Mouse (Mus musculus) c-Kit-negative CD71-positive TER-119-positive erythroid progenitor cells, embryonic 14.5 days (primary cell): ENCODE data around the gene Dtd1.

Experiments
- DNase-seq: peaks from one replicate; pipeline ENCODE4 v3.0.0-alpha.2; 2013; ENCODE audit warnings: low read depth, low spot score

Dtd1 gene

GRCm38 (mm10) chr2:144640101-144640500 lies 40.4 kb downstream of the Dtd1 start:
- no peak for DNase-seq

- no peak for DNase-seq
Measured at GRCm38 (mm10) chr2:144641991-144642390, 42.3 kb downstream of the Dtd1 start.

GRCm38 (mm10) chr2:144646360-144646759 lies 46.7 kb downstream of the Dtd1 start:
- no peak for DNase-seq

- DNase-seq: no peak
Measured at GRCm38 (mm10) chr2:144647151-144647550, 47.5 kb downstream of the Dtd1 start.

GRCm38 (mm10) chr2:144649960-144650359 lies 50.3 kb downstream of the Dtd1 start:
- no peak for DNase-seq

GRCm38 (mm10) chr2:144652841-144653240 lies 53.1 kb downstream of the Dtd1 start:
- DNase-seq: no peak

- DNase-seq: no peak
Measured at GRCm38 (mm10) chr2:144655307-144655706, 55.6 kb downstream of the Dtd1 start.

GRCm38 (mm10) chr2:144668507-144668906 lies 68.8 kb downstream of the Dtd1 start:
- no peak for DNase-seq

- no peak for DNase-seq
Measured at GRCm38 (mm10) chr2:144670289-144670930, 70.7 kb downstream of the Dtd1 start.

- DNase-seq: no peak
Measured at GRCm38 (mm10) chr2:144672397-144672796, 72.7 kb downstream of the Dtd1 start.

GRCm38 (mm10) chr2:144676546-144677228 lies 77.0 kb downstream of the Dtd1 start:
- no peak for DNase-seq

- DNase-seq: no peak
Measured at GRCm38 (mm10) chr2:144677229-144677571, 77.5 kb downstream of the Dtd1 start.

- DNase-seq: no peak
Measured at GRCm38 (mm10) chr2:144678779-144679178, 79.1 kb downstream of the Dtd1 start.

GRCm38 (mm10) chr2:144679394-144679793 lies 79.7 kb downstream of the Dtd1 start:
- no peak for DNase-seq

- DNase-seq: no peak
Measured at GRCm38 (mm10) chr2:144692219-144692732, 92.6 kb downstream of the Dtd1 start.

- DNase-seq: no peak
Measured at GRCm38 (mm10) chr2:144692777-144693176, 93.1 kb downstream of the Dtd1 start.

- DNase-seq: no peak
Measured at GRCm38 (mm10) chr2:144694923-144695322, 95.2 kb downstream of the Dtd1 start.

- no peak for DNase-seq
Measured at GRCm38 (mm10) chr2:144698046-144698445, 98.3 kb downstream of the Dtd1 start.

GRCm38 (mm10) chr2:144700608-144701007 lies 100.9 kb downstream of the Dtd1 start:
- DNase-seq: no peak

GRCm38 (mm10) chr2:144701415-144702149 lies 101.9 kb downstream of the Dtd1 start:
- DNase-seq: no peak

GRCm38 (mm10) chr2:144709285-144709684 lies 109.6 kb downstream of the Dtd1 start:
- DNase-seq: no peak

- DNase-seq: no peak
Measured at GRCm38 (mm10) chr2:144709704-144710103, 110.0 kb downstream of the Dtd1 start.

- no peak for DNase-seq
Measured at GRCm38 (mm10) chr2:144714596-144714995, 114.9 kb downstream of the Dtd1 start.
